Mouse (Mus musculus) stomach, postnatal 0 days (tissue): ENCODE measurements around the gene Esrrg. TPM values are rescaled to one million over a fixed set of nuclear protein-coding genes. Genes with fewer than 3 reads are reported as not detected.

Experiments used
- ATAC-seq: fragments of 200-750 bp; cut with Nextera tagmentation; 2 replicates; pipeline ENCODE4 v1.8.0; 2017; ENCODE audit not compliant: low FRiP score, low TSS enrichment
- DNase-seq: peaks from one replicate; pipeline ENCODE4 v3.0.0-alpha.2; 2016; ENCODE audit warnings: low spot score
- H3K27ac ChIP-seq: fragments of 300-500 bp; sonication (generic); replicated peaks from 2 replicates; pipeline ENCODE4 v1.5.1; 2014; ENCODE audit warnings: mild to moderate bottlenecking, control low read depth
- H3K27me3 ChIP-seq: fragments of 300-500 bp; sonication (generic); 2 replicates; pipeline ENCODE4 v1.6.1; 2014; ENCODE audit warnings: low read length; ENCODE audit not compliant: control insufficient read depth, insufficient read depth
- H3K36me3 ChIP-seq: fragments of 300-500 bp; sonication (generic); 2 replicates; pipeline ENCODE4 v1.6.1; 2014; ENCODE audit warnings: low read length, mixed read lengths; ENCODE audit not compliant: control insufficient read depth, insufficient read depth
- H3K4me1 ChIP-seq: fragments of 300-500 bp; sonication (generic); replicated peaks from 2 replicates; pipeline ENCODE4 v1.6.1; 2014; ENCODE audit warnings: antibody characterized with exemption; ENCODE audit not compliant: control insufficient read depth, insufficient read depth
- H3K4me2 ChIP-seq: fragments of 300-500 bp; sonication (generic); replicated peaks from 2 replicates; pipeline ENCODE4 v1.6.1; 2014; ENCODE audit warnings: low read depth, mild to moderate bottlenecking, control low read depth, moderate library complexity
- H3K4me3 ChIP-seq: fragments of 300-500 bp; sonication (generic); 2 replicates; pipeline ENCODE4 v1.5.1; 2014; ENCODE audit warnings: low read depth, low read length, control low read depth
- H3K9ac ChIP-seq: fragments of 300-500 bp; sonication (generic); 2 replicates; pipeline ENCODE4 v1.6.1; 2014; ENCODE audit warnings: mild to moderate bottlenecking, low read length, control low read depth, mixed read lengths
- H3K9me3 ChIP-seq: fragments of 300-500 bp; sonication (generic); 2 replicates; pipeline ENCODE4 v1.6.1; 2016; ENCODE audit warnings: low read length; ENCODE audit not compliant: control insufficient read depth
- CTCF ChIP-seq: IDR thresholded peaks from 2 replicates; pipeline ENCODE4 v1.5.1; 2016; ENCODE audit warnings: antibody characterized with exemption, low read depth, mild to moderate bottlenecking, moderate library complexity
- EP300 ChIP-seq: optimal IDR thresholded peaks from 2 replicates; pipeline ENCODE3; 2016; ENCODE audit warnings: antibody characterized with exemption
- WGBS: fragments of 180-500 bp; shearing (Covaris S2); extraction: QIAGEN DNeasy Blood & Tissue Kit; methylation state at CpG from one replicate; pipeline ENCODE4 v1.1.7; 2014; 5-methylcytosine and 5-hydroxymethylcytosine counted together
- polyA plus RNA-seq: library from polyadenylated mRNA; unstranded; fragments of >200 nt; fragmentation: Nextera tagmentation; extraction: Ambion mirVana; gene quantifications from 2 replicates; pipeline ENCODE4 v1.2.1, GENCODE M21; 2015

The Esrrg gene
- polyA plus RNA-seq, 1 experiment from 2014 or later, result 7.4 TPM

DNA sequence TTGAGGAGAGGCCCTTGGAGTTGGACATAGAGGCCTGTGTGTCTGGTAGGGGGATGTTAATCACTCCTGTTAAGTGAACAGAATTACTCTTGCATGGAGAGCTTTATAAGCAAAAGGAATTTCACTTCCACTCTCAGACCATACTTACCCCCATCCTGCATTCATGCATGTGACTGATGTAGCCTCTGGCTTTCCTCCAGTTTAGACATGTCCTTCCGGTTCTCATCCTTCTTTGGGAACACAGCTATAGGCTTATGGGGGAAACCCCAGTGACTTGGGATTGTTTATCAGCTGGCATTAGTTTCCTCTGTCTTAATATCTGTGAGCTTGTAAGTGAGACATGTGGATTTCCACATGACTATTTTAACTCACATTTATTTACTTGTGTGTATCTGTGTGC lies 217.5 kb downstream of the Esrrg start:
- Histone ChIP-seq H3K4me2 (no peak overlapping the region), H3K4me1 (no peaks in the 10 kb centered on the region), H3K9ac (no peak overlapping the region), H3K27ac (no peak overlapping the region), H3K27me3 (no peaks in the 10 kb centered on the region), H3K36me3 (no peaks in the 10 kb centered on the region), H3K9me3 (no peaks in the 10 kb centered on the region), H3K4me3 (no peak overlapping the region)
- WGBS, result 25% methylated on average over 1 of the region's 1 CpGs
- ATAC-seq, result no peak
- DNase-seq, result no peak
- no peak for TF ChIP-seq EP300
- TF ChIP-seq CTCF, result no peak

DNA sequence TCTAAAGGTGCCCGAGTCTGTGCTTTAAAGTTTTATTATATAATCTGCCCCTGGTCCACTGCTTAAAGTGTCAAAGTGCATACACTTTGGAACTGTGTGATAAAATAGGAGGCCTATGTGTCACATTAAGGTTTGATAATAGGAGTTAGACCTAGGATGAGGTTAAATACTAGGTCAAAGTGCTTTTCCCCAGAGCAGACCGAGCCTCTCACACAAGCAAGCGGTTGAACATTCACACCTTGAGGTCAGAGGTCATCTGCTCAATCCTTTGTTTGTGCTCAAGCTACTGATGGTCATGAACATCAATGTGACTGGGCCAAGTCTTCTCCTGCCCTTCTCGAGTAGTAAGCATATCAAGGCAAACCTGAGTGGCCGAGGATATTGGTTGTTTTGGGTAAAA lies 218.3 kb downstream of the Esrrg start:
- Histone ChIP-seq H3K9me3 (no peaks in the 10 kb centered on the region), H3K4me3 (no peak overlapping the region), H3K9ac (no peak overlapping the region), H3K27me3 (no peaks in the 10 kb centered on the region), H3K4me1 (no peaks in the 10 kb centered on the region), H3K4me2 (no peak overlapping the region), H3K36me3 (no peaks in the 10 kb centered on the region), H3K27ac (no peak overlapping the region)
- TF ChIP-seq CTCF, result no peak
- no peak for TF ChIP-seq EP300
- no peak for ATAC-seq
- no peak for DNase-seq
- 79% methylated on average over 5 of the region's 5 CpGs for WGBS

DNA sequence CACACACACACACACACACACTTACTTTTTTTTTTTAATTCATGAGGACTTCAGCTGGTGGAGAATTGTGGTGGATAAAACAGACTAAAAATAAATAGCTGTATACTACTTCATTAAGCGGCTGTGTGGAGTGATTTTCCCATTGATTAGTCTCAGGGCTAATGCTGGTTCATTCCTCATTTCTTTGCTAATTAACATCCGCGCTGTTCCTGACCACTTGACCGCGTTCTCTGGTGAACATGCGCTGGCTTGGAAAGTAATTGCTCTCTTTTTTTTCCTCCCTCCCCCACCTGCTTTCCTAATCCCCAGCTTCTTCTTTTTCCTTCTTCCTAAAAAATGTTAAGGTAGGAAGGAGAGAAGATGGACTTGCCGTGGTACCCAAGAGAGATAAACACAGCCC lies 222.3 kb downstream of the Esrrg start:
- no peak for TF ChIP-seq EP300
- no peak for TF ChIP-seq CTCF
- no peaks in the 10 kb centered on the region for H3K36me3 ChIP-seq
- no peaks in the 10 kb centered on the region for H3K27me3 ChIP-seq
- H3K4me2 ChIP-seq, result no peak overlapping the region
- ATAC-seq (no peak), DNase-seq (no peak)
- H3K9me3 ChIP-seq, result no peaks in the 10 kb centered on the region
- H3K27ac ChIP-seq, result no peak overlapping the region
- H3K4me1 ChIP-seq, result no peaks in the 10 kb centered on the region
- no peak overlapping the region for H3K9ac ChIP-seq
- WGBS, result 86% methylated on average over 7 of the region's 7 CpGs
- no peak overlapping the region for H3K4me3 ChIP-seq

GRCm38 (mm10) chr1:187832851-187833250 lies 224.3 kb downstream of the Esrrg start:
- Histone ChIP-seq H3K9me3 (no peaks in the 10 kb centered on the region), H3K9ac (no peak overlapping the region), H3K4me2 (no peak overlapping the region), H3K4me1 (no peaks in the 10 kb centered on the region), H3K4me3 (no peak overlapping the region), H3K36me3 (no peaks in the 10 kb centered on the region), H3K27ac (no peak overlapping the region), H3K27me3 (no peaks in the 10 kb centered on the region)
- no peak for TF ChIP-seq EP300
- 52% methylated on average over 3 of the region's 3 CpGs for WGBS
- ATAC-seq (no peak), DNase-seq (no peak)

DNA sequence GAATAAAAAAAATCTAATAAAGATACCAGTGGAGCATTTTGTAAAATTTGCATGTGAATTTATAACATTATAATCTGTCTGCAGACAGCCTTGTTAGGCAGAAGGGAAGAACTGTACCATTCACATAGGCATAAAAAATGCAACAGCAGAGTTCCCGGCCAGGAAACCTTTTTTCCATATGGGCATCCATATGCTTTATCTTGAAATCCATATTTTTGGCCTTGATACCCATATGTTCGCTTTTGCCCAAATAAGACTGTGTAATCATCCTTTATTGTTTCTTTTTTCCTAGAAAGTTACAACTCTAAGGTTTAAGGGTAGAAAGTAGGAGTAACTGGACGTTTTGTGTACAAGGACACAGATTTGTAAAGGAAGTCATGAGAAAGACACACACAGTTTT lies 226.0 kb downstream of the Esrrg start:
- 90% methylated on average over 3 of the region's 3 CpGs for WGBS

DNA sequence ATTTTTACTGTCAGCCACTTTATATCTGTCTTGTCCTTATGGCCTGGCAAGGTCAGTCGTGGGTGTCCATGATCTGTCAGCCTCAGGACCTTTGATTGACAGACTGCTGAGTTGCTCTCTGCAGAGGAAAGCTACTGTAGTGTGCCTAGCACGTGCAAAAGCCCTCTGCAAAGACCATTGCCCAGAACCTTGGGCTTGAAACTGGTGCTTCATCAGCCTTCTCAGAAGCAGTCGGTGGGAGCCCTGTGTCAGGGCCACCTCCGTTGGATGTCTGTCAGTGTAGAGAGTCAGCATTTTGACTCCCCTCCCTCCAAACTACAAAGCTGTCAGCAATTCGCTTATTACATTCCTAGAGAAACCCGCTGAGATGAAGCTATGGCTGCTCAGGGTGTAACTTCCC lies 227.8 kb downstream of the Esrrg start:
- no peaks in the 10 kb centered on the region for H3K9me3 ChIP-seq
- H3K4me2 ChIP-seq, result no peak overlapping the region
- H3K9ac ChIP-seq, result no peak overlapping the region
- no peak for TF ChIP-seq EP300
- TF ChIP-seq CTCF, result no peak
- H3K4me3 ChIP-seq, result no peak overlapping the region
- DNase-seq (no peak), ATAC-seq (no peak)
- no peaks in the 10 kb centered on the region for H3K27me3 ChIP-seq
- 47% methylated on average over 6 of the region's 6 CpGs for WGBS
- H3K27ac ChIP-seq, result no peak overlapping the region
- H3K36me3 ChIP-seq, result no peaks in the 10 kb centered on the region
- no peaks in the 10 kb centered on the region for H3K4me1 ChIP-seq

More for the DNA sequence above, 226.0 kb downstream of the Esrrg start:
- H3K9me3 ChIP-seq, result no peaks in the 10 kb centered on the region
- H3K4me3 ChIP-seq, result no peak overlapping the region
- ATAC-seq (no peak), DNase-seq (no peak)
- no peaks in the 10 kb centered on the region for H3K4me1 ChIP-seq
- H3K9ac ChIP-seq, result no peak overlapping the region
- no peak overlapping the region for H3K4me2 ChIP-seq
- no peaks in the 10 kb centered on the region for H3K36me3 ChIP-seq
- no peaks in the 10 kb centered on the region for H3K27me3 ChIP-seq
- TF ChIP-seq CTCF (no peak), EP300 (no peak)
- no peak overlapping the region for H3K27ac ChIP-seq
